Comparison of ENCODE assay signal across 11 mouse cellular contexts in the genomic region with DNA sequence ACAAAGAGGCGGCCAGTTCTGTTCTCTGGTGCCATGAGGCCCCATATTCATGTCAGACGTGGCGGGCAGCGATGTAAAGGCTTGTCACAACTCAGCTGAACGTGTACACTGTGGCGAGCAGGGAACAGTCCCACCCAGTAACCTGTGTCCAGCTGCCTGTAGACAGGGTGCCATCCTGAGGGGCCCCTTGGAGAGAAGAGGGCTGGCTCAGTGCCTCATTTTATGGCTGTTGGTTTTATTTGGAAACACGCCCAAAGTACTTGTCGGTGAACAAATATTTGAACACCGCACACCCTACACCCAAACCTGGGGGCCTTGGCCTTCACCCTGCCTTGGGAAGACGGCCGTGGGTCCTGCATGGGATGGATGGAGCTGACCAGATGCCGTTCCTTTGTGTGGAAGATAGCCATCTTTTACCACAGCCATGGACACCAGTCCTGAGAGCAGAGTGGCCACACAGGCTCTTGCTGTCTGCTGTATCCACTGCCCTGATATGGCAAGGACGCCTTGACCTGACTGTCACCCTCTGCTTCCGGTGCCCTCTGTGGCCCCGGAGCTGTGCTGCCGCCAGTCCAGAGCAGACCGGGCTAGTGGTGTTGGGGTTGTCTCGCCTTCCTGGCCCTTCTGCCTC. TPM values are rescaled to one million over a fixed set of nuclear protein-coding genes. Genes with fewer than 3 reads are reported as not detected.
DNase-seq lines count a peak whose midpoint lies in the region; ATAC-seq and TF ChIP-seq lines count a peak whose summit lies in the region.
"Had no signal": no experiment of that assay in that cellular context is flagged by ENCODE, and none has a peak within 500 bp of the region (broad histone marks: within the 10 kb centered on the region; RNA-seq: fewer than 3 reads in every experiment).

No protein-coding gene starts in this region.

- H3K27ac ChIP-seq in embryonic facial prominence, embryonic 13.5 days = no peak overlapping the region
- no peak overlapping the region for H3K27ac ChIP-seq in embryonic facial prominence, embryonic 10.5 days (replicated peaks)
- no peak overlapping the region for H3K27ac ChIP-seq in limb, embryonic 13.5 days
- H3K27ac ChIP-seq in limb, embryonic 10.5 days = no peak overlapping the region
- H3K27ac ChIP-seq in intestine, postnatal 0 days (ENCODE audit: low read depth, low read length) = peak overlapping the region; percentile 28; the same call in 1 of the 2 replicates
- H3K27ac ChIP-seq: limb, embryonic 12.5 days had no signal

- H3K27me3 ChIP-seq in embryonic facial prominence, embryonic 13.5 days = no peaks in the 10 kb centered on the region
- no peaks in the 10 kb centered on the region for H3K27me3 ChIP-seq in embryonic facial prominence, embryonic 10.5 days (replicated peaks; ENCODE audit: low read depth, poor library complexity, severe bottlenecking)
- H3K27me3 ChIP-seq in limb, embryonic 13.5 days = no peaks in the 10 kb centered on the region
- no peaks in the 10 kb centered on the region for H3K27me3 ChIP-seq in limb, embryonic 10.5 days (ENCODE audit: low read depth, poor library complexity, severe bottlenecking)
- no peaks in the 10 kb centered on the region for H3K27me3 ChIP-seq in intestine, postnatal 0 days (replicated peaks; ENCODE audit: control insufficient read depth, insufficient read depth, low read length)
- H3K27me3 ChIP-seq: limb, embryonic 12.5 days had no signal

- no peak for ATAC-seq in embryonic facial prominence, embryonic 13.5 days (ENCODE audit: insufficient number of reproducible peaks, insufficient read depth, low FRiP score, low TSS enrichment, low read depth)
- no peak for ATAC-seq in limb, embryonic 13.5 days (ENCODE audit: low FRiP score, low read depth)
- ATAC-seq in intestine, postnatal 0 days = peak; percentile 56

- peaks cover 43% of the 10 kb centered on the region for H3K4me1 ChIP-seq in embryonic facial prominence, embryonic 13.5 days
- H3K4me1 ChIP-seq in embryonic facial prominence, embryonic 10.5 days = peaks cover 66% of the 10 kb centered on the region
- H3K4me1 ChIP-seq in limb, embryonic 13.5 days = peaks cover 59% of the 10 kb centered on the region
- peaks cover 57% of the 10 kb centered on the region for H3K4me1 ChIP-seq in limb, embryonic 10.5 days
- peaks cover 7% of the 10 kb centered on the region; the same call in 1 of the 2 replicates for H3K4me1 ChIP-seq in intestine, postnatal 0 days (replicated peaks; ENCODE audit: control insufficient read depth, insufficient read depth, low read length)

- no peak for DNase-seq in embryonic facial prominence, embryonic 10.5 days (ENCODE audit: low spot score)
- DNase-seq in limb, embryonic 10.5 days (ENCODE audit: low spot score) = no peak
- peak; percentile 48 to 58 for DNase-seq in lung, postnatal 4 days
- DNase-seq in cerebellum, adult 18-20 months = no peak
- DNase-seq in retina, postnatal 1 day = no peak
- DNase-seq: adrenal gland, adult 2 months; layer of hippocampus, adult 9-11 months had no signal

- H3K4me2 ChIP-seq in embryonic facial prominence, embryonic 13.5 days = no peak overlapping the region
- H3K4me2 ChIP-seq in limb, embryonic 13.5 days (replicated peaks) = no peak overlapping the region
- peak overlapping the region; percentile 25; the same call in 1 of the 2 replicates for H3K4me2 ChIP-seq in intestine, postnatal 0 days (replicated peaks; ENCODE audit: low read depth)
- H3K4me2 ChIP-seq: limb, embryonic 12.5 days had no signal

- H3K9me3 ChIP-seq in embryonic facial prominence, embryonic 13.5 days = no peaks in the 10 kb centered on the region
- H3K9me3 ChIP-seq in embryonic facial prominence, embryonic 10.5 days = no peaks in the 10 kb centered on the region
- H3K9me3 ChIP-seq in limb, embryonic 13.5 days = no peaks in the 10 kb centered on the region
- H3K9me3 ChIP-seq in limb, embryonic 10.5 days (replicated peaks) = no peaks in the 10 kb centered on the region
- H3K9me3 ChIP-seq in intestine, postnatal 0 days (ENCODE audit: control insufficient read depth) = no peaks in the 10 kb centered on the region
- H3K9me3 ChIP-seq: limb, embryonic 12.5 days had no signal

- no peak for TF ChIP-seq CTCF in intestine, postnatal 0 days (IDR thresholded peaks at IDR 0.05; ENCODE audit: low read depth)

- H3K9ac ChIP-seq in embryonic facial prominence, embryonic 13.5 days = 0 out of 2 replicates have a peak overlapping the region, but pooled peaks have one; percentile 40
- H3K9ac ChIP-seq in limb, embryonic 13.5 days = peak overlapping the region; percentile 39
- H3K9ac ChIP-seq in intestine, postnatal 0 days (ENCODE audit: low read depth, low read length) = no peak overlapping the region
- H3K9ac ChIP-seq: limb, embryonic 12.5 days had no signal

- no peak overlapping the region for H3K4me3 ChIP-seq in embryonic facial prominence, embryonic 13.5 days
- H3K4me3 ChIP-seq in embryonic facial prominence, embryonic 10.5 days = no peak overlapping the region
- no peak overlapping the region for H3K4me3 ChIP-seq in limb, embryonic 13.5 days
- no peak overlapping the region for H3K4me3 ChIP-seq in limb, embryonic 10.5 days
- no peak overlapping the region for H3K4me3 ChIP-seq in intestine, postnatal 0 days (ENCODE audit: low read depth, low read length)
- H3K4me3 ChIP-seq: limb, embryonic 12.5 days had no signal

- H3K36me3 ChIP-seq in embryonic facial prominence, embryonic 13.5 days = peaks cover 92% of the 10 kb centered on the region
- peaks cover 99% of the 10 kb centered on the region for H3K36me3 ChIP-seq in embryonic facial prominence, embryonic 10.5 days (replicated peaks)
- H3K36me3 ChIP-seq in limb, embryonic 13.5 days = peaks cover 95% of the 10 kb centered on the region
- H3K36me3 ChIP-seq in limb, embryonic 10.5 days = peaks cover 100% of the 10 kb centered on the region
- H3K36me3 ChIP-seq in intestine, postnatal 0 days (ENCODE audit: control insufficient read depth, insufficient read depth) = peaks cover 47% of the 10 kb centered on the region

- 85% methylated on average over 18 of the region's 18 CpGs for WGBS in embryonic facial prominence, embryonic 13.5 days
- 90% methylated on average over 18 of the region's 18 CpGs for WGBS in embryonic facial prominence, embryonic 10.5 days
- 82% methylated on average over 18 of the region's 18 CpGs for WGBS in limb, embryonic 13.5 days
- WGBS in limb, embryonic 10.5 days = 92% methylated on average over 18 of the region's 18 CpGs
- 39% methylated on average over 18 of the region's 18 CpGs for WGBS in intestine, postnatal 0 days

RNA-seq across cellular contexts. Expression of gene Rcc2, which starts 8.1 kb away (rescaled TPM):
- 43.5 and 44.2 TPM in 2 replicates for polyA plus RNA-seq in embryonic facial prominence, embryonic 13.5 days (2015; fragmentation: Nextera tagmentation; extraction: Ambion mirVana)
- 54.4 and 59.8 TPM in 2 replicates for polyA plus RNA-seq in embryonic facial prominence, embryonic 10.5 days (2016; fragmentation: Nextera tagmentation; extraction: Ambion mirVana)
- polyA plus RNA-seq in limb, embryonic 13.5 days (2015; fragmentation: Nextera tagmentation; extraction: Ambion mirVana) = 32.8 and 41.5 TPM in 2 replicates
- polyA plus RNA-seq in limb, embryonic 10.5 days (2016; fragmentation: Nextera tagmentation; extraction: Ambion mirVana) = 70.6 and 95.2 TPM in 2 replicates
- polyA plus RNA-seq in intestine, postnatal 0 days (2015; fragmentation: Nextera tagmentation; extraction: Ambion mirVana) = 14.6 and 15.6 TPM in 2 replicates

RNA-seq across cellular contexts. Expression of gene Padi6, which starts 34.0 kb away (rescaled TPM):
- not detected in 2 replicates for polyA plus RNA-seq in embryonic facial prominence, embryonic 13.5 days (2015; fragmentation: Nextera tagmentation; extraction: Ambion mirVana)
- not detected in 2 replicates for polyA plus RNA-seq in embryonic facial prominence, embryonic 10.5 days (2016; fragmentation: Nextera tagmentation; extraction: Ambion mirVana)
- 0.10 TPM in 1 of 2 replicates, not detected in the other for polyA plus RNA-seq in limb, embryonic 13.5 days (2015; fragmentation: Nextera tagmentation; extraction: Ambion mirVana)
- polyA plus RNA-seq in limb, embryonic 10.5 days (2016; fragmentation: Nextera tagmentation; extraction: Ambion mirVana) = not detected in 2 replicates
- not detected in 2 replicates for polyA plus RNA-seq in intestine, postnatal 0 days (2015; fragmentation: Nextera tagmentation; extraction: Ambion mirVana)
- polyA plus RNA-seq: adrenal gland, adult 2 months; limb, embryonic 12.5 days had no signal

RNA-seq across cellular contexts. Expression of gene Arhgef10l, which starts 42.6 kb away (rescaled TPM):
- polyA plus RNA-seq in embryonic facial prominence, embryonic 13.5 days (2015; fragmentation: Nextera tagmentation; extraction: Ambion mirVana) = 11.5 and 11.6 TPM in 2 replicates
- polyA plus RNA-seq in embryonic facial prominence, embryonic 10.5 days (2016; fragmentation: Nextera tagmentation; extraction: Ambion mirVana) = 17.9 and 18.2 TPM in 2 replicates
- 14.9 TPM in 2 replicates for polyA plus RNA-seq in limb, embryonic 13.5 days (2015; fragmentation: Nextera tagmentation; extraction: Ambion mirVana)
- polyA plus RNA-seq in limb, embryonic 10.5 days (2016; fragmentation: Nextera tagmentation; extraction: Ambion mirVana) = 13.2 and 17.1 TPM in 2 replicates
- 3.9 and 5.4 TPM in 2 replicates for polyA plus RNA-seq in intestine, postnatal 0 days (2015; fragmentation: Nextera tagmentation; extraction: Ambion mirVana)

Comparison
In these comparisons a context has a peak if more than half of its experiments do, and no peak if none do; other contexts are left out.
1. DNase-seq: peak in lung, postnatal 4 days (2 of 2); none in embryonic facial prominence, embryonic 10.5 days (single experiment), limb, embryonic 10.5 days (single experiment), cerebellum, adult 18-20 months (0 of 2) and retina, postnatal 1 day (single experiment).